Mouse (Mus musculus) thymus, postnatal 10 days (tissue): ENCODE measurements around the gene Arhgap10.

Experiments
- DNase-seq, 2 experiments: peaks; one replicate each; pipeline ENCODE4 v3.0.0; 2021; ENCODE audit warnings: low spot score in 2 of 2

Arhgap10 gene

DNA sequence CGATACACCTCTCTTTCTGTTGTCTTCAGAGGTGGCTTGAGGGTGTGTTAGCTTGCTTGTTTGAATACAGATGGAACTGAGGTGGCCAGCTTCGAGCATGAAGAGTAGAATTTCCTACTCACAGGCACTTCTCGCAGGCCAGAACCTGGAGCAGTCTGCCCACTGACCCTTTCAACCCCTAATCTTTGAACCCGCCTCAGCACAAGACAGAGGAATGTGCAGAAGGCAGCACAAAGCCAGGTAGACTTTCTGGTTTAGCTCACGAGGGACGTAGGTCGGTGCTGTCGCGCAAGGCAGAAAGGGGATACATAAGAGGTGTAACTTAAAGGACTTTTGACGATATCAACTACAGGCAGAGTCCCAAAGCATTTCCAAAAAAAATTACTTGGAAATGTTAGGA is 908 bp downstream of the Arhgap10 start:
- DNase-seq = peak in 1 of 2 experiments; percentile 13

DNA sequence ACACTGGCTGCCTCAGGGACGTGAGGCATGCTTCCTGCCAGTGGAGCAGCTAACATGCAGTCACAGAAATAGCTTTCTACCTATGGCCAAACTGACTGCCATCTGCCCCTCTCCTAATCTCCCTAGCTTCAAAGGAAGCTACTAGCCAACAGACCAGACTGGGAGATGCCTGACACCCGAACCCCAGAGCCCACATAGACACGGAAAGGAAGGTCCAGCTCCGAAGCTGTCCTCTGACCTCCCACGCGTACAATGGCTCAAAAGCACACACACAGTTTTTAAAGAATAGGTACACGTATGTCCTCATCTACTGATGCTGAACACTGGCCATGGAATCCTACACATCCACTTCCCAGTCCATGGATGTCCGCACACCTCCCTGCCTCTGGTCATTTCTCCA is 2.0 kb downstream of the Arhgap10 start:
- no peak for DNase-seq

DNA sequence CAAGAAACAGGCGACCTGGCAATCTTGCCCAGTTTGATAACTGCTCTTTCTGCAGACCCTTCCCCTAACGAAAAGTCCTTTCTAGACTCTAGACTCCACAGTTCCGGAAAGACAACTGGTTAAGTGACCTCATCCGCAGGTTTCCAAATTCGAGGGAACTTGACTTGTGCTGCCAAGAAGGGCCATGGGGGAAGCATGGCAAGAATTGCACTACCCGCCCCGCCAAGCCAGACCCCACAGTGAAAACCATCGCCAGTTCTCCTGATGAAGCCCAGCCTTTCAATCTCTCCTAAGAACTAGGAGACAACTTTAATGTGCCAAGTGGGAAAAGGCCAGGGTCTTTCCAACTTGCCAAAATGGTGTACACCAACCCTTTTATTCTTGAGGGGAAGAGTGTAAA is 2.6 kb downstream of the Arhgap10 start:
- DNase-seq = no peak

DNA sequence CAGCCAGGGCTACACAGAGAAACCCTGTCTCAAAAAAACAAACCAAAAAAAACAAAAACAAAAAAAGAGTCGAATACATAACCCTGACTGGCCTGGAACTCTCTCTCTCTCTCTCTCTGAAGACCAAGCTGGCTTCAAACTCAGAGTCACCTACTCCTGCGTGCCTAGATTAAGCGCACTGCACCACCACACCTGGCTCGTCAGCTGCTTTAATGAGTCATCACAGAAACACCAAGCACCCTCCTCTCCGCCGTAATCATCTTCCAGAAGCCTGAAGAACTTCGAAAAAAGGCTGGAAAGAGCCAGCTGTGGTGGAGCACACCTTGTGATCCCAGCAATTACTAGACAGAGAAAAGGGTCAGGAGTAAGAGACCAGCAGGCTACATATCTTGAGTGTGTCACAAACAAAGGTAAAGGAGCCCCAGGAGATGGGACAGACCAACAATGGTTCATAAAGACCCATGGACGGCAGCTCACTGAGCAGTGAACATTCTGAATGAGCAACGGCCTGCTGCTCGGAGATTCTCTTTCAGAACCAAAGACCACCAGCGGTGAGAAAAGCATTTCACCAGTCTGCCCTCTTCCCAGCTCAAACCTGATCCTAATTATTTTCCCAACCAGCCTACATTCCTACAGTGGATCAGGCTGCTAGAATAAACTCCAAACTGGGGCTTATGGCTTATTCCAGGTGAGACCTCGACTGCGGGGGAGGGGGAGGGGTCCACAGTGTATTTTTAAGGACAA is 5.8 kb downstream of the Arhgap10 start:
- no peak for DNase-seq

DNA sequence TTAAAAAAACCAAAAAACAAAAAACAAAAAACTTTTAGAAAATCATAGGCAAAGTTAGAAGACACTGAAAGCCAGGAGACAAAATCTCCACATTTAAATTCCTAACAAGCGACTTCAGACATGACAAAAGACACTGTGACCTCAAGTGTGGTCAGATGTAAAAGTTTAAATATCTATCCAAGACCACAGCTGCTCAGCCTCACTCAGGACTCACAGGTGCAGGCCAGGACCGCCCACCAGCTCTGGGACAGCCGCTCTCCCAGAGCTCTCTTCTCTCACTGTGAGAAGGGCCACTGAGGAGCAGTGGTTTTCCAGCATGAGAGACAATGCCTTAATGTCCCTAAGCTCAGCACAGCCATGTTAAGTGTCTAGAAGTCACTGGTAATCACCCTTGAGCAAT is 7.3 kb downstream of the Arhgap10 start:
- no peak for DNase-seq

DNA sequence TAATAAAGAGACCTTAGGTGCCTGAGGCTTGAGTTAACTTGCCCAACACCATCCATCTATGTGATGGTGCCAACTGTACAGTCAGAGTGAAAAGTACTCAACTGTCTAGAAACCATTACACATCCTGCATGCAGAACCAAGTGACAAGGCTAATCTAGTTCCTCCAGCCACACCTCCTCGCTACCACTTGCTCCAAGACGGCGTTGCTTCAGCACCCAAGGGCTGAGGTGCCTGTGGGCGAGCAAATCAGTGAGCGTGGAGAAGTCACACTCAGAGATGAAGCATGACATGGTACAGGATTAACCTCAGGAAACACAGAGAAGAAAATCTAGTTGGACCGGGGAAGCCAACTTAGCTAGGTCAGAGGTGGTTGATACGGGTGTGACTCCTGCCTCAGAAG is 8.7 kb downstream of the Arhgap10 start:
- no peak for DNase-seq

DNA sequence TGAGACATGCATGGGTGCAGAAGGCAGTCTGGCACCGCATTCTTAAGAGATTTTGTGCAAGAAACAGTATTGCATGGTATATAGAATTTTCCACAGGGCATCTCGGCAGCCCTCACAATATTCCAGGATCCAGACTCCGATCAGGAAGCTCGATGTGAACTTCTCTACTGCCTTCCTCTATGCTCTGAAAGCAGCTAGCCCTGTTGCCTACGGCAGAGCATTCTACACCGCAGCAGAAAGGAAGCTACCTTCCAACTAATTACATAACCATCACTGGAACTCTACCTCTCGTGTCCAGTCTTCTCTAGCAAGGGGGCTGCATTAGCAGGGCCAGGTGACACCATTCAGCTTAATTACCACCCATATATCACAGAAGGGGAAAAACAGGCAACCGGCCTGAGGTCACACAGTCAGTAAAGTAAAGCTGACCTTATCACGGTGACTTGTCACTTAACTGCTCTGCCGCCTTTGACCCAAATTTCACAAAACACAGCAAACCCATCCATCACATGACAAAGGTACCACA is 10.2 kb downstream of the Arhgap10 start:
- DNase-seq = no peak

DNA sequence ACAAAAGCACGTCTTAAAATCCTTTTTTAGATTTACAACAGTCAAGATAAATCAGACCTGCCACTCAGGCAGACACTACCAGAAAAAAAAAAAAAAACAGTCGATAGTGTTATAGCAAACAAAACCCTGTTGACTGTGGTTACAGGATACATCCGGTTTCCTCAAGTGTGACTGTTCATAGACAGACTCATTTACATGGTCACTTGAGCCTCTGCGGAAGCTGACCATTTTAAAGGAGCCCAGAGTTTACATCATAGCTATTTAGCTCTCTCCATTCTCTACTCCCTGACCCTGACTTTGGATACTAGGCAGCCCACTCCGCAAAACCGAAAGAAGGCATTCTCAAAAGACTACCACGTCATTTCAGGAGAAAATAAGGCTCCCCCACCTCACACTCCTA is 11.2 kb downstream of the Arhgap10 start:
- DNase-seq = no peak

DNA sequence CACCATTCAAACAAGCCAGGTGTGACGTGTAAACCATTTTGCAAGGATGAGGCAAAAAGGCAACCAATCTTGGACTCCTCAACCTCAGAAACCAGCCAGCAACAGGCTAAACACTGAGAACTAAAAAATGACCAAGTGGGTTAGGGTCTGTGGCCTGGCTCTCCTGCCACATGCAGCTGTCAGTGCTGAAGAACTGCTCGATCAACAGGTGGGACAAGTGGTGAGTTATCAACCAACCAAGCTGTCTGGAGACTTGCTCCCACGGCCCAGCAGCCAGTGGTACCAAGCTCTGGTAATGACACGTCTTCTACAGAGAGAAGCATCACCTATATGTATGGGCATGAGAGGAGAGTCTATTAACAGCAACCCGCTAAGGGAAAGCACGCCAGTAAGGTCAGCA is 15.2 kb downstream of the Arhgap10 start:
- no peak for DNase-seq

DNA sequence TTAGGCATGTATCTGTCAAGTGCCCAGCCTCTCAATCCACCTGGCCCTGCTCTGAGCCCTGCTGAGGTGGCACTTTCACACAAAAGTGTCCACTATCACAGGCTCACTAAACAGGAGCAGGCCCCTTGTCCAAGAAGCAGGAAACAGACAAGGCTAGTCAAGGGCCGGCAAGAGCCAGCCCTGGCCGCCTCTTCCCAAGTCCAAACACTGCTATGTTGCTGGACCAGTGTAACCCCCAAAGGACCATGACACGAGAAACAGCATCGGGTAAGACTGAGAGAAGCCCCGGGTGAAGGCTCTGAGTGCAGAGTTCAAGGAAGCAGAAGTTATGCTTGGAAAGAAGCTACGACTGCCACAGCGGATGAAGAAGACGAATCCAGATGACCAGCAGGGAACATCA is 16.6 kb downstream of the Arhgap10 start:
- no peak for DNase-seq

DNA sequence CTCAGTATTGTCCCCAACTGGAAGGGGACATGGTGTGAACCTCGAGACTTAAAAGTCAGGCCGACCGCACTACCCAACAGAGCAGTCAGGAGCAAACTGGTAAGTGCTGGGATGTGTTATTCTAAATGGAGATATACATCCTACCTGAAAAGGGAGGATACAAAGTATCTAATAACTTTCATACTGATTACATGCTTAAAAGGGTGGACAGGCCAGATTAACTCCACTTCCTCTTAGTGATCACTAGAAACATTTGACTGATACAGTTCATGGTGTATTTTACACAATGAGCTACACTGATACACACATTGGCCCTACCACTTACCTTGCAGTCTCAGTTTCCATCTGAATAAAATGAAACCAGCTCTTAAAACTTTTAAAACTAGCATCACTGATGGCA is 17.5 kb downstream of the Arhgap10 start:
- DNase-seq = no peak

DNA sequence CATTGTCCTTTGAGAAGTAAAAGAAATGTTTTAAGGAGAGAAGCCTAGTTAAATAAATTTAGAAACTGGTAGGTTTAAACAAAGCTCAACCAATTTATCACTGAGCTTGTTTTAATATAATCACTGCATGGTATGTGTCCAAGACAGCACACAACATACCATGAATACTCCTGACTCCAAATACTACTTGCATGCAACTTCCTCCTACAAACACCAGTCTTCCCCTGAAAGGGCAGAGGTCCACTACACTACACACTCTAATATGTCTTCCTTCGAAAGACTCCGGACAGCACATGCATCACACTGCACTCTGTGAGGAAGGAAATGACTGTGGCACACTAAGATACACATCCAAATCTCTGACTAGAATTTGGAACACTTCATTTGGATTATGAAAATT is 20.3 kb downstream of the Arhgap10 start:
- no peak for DNase-seq

DNA sequence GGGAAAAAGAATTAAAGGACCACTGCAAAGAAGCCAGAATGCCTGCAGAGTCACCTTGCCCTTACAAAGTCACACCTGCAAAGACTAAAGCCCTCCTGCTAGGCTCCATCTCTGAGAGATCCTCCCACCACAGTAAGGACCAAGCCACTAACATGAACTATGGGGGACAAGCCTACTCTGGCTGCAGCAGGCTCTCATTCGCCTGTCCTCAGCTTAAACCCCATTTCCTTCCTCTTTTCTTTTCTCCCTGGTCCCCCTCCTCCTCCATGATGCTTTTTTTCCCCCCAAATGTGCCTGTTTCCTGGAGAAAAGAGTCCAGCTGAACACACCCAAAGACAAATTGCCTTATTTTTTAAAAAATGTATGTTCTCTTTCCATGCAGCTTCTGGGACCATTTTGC is 21.5 kb downstream of the Arhgap10 start:
- no peak for DNase-seq

DNA sequence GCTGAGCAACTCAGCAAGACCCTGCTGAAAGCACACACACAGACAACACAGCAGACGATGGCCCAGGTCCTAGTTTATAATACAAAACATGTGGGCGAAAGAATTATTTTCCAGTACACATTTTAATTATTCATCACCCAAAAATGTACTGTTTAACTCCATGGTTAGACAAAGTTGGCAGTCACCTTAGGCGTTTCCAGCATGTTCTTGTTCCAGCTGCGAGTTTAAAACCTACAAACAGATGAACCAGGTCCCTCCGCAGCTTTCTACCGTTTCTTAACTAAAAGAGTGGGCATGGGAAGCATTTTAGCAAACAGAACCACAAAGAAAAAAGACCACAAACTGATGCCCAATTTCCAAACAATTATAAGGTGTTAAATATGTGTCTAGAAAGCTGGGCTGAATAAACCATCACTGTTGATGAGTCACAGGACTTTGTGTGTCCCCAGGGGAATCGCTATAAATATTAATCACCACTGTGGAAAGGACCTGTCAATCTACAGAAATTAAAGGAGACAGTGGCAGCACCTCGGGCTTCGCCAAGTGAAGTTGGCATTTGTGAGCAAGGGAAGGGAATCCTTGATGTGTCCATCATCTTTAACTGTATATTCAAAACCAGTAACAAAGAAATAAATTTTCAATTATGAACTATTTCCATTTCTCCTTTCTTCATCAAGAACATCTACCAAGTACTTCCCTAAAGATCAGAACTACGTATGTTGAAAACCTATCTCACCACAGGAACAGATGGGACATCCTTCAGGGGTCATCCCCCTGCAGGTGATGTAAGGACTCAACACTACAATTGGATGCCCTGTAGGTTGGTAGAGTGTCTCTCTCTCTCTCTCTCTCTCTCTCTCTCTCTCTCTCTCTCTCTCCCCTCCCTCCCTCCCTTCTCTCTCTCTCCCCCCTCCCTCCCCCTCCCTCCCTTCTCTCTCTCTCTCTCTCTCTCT is 23.1 kb downstream of the Arhgap10 start:
- no peak for DNase-seq

DNA sequence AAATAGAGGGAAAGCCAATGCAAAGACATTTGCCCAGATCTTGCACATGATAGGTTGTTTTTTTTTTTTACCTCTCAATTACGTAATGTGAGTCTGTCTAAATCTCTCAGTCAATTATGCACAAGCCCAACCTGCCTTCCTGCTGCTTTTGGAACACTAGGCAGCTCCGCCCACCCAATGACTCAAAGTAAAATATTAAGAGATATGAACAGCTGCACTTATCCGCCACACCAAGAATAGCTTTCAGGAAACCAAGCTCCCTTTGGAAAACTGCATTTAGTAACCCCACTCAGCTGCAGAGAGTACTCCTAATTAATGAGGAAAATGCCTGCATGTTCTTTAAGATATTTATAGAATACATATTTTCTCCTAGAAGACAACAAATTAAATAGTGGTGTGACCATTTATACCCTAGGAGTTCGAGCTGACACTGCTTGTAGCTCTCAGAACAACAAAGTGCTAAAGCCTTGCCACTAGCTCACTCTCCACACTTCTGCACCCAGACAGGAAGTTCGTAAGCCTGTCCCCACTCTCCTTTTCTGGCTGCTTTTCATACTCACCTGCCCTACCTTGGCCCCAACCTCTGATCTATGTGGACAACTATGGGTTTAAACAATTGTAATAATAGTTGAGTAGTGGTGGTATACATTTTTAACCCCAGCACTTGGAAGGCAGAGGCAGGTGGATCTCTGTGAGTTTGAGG is 25.2 kb downstream of the Arhgap10 start:
- no peak for DNase-seq

DNA sequence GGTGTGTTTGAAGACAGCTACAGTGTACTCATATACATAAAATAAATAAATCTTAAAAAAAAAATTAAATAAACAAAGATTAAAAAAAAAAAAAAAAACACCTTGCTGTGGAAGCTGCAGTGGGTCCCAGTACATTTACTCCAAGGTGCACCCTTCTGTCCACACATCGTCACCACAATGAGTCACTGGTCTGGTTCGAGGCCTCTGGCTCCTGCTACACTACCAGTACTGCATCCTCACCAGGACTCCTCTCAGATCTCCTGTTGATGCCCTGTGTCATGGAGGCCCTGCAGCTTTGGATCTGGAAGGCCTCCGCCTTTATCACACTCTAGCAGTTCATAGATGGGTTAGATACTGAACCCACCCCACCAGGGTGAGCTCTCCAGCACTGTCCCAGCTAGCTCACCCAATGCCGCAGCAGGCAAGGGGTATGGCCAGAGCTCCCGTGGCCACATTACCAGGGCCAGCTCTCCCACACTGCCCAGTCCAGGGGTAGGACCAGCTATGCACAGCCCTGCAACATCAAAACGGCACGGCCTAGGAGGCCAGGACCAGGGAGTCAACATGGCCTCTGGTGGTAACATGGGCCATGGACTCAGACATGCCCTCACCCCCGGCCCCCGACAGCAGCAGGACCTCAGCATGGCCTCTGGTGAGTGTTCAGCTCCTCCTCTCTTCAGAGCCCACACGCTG is 26.4 kb downstream of the Arhgap10 start:
- DNase-seq = no peak

DNA sequence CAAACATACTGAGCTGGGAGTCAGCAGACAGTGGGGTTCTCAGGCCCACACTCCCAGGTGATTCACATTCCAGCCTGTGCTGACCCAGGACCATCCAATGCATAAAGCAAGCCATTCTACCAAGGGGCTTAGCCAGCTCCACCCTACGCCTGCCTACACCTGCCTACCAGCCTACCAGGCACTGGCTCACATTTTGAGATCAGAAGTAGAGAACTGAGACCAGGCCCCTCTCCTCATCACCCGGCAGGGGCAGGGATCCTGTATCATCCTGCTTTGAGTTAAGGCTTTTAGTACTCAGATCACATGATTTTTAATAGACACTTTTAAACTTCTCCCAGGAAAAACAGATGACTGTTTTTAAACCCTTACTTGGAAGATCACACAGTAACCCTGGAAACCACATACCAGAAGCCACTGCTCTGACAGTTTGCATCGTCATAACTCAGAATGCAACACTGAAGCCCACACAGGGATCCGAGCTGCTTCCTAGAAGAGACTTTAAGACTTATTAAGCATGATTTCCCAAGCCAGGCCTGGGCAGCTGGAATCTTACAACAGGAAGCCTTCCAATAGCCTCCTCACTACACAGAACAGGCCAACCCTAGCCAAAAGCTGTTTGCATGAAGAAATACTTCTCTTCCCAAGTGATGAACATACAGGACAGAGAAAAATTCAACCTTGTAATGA is 27.5 kb downstream of the Arhgap10 start:
- DNase-seq = no peak

DNA sequence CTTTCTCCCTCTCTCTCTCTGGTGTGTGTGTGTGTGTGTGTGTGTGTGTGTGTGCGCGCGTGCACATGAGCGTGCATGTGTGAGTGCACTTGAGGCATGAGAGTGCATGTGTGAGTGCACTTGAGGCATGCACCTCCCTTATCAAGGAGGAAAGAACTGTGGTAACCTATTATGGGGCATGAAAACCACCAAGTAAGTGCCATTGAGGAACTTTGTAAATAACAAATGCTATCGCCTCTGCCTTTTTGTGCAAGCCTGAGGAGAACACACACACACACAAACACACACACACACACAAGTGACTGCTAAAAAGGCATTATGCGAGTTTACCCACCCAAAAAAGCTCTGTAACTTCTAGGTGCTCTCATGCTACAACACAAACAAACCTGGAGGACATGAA is 28.5 kb downstream of the Arhgap10 start:
- DNase-seq = no peak

DNA sequence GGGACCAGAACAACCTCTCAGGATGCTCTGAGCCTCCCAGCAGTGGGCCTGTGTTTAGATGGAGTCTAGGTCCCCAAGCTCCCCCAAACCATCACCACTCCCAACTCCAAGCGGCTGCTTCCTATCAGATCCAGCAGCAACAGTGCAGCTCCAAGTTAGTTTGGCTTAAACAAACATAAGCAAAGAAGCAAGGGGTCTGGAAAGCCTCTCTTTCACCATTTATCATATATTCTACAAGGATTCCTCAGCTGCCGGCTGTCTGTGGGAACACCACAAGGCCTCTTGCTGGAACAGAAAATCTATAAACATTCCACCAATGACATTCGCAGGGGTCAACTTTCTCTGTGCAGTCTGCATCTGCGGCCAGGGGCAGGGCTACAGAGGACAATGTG is 29.5 kb downstream of the Arhgap10 start:
- no peak for DNase-seq

DNA sequence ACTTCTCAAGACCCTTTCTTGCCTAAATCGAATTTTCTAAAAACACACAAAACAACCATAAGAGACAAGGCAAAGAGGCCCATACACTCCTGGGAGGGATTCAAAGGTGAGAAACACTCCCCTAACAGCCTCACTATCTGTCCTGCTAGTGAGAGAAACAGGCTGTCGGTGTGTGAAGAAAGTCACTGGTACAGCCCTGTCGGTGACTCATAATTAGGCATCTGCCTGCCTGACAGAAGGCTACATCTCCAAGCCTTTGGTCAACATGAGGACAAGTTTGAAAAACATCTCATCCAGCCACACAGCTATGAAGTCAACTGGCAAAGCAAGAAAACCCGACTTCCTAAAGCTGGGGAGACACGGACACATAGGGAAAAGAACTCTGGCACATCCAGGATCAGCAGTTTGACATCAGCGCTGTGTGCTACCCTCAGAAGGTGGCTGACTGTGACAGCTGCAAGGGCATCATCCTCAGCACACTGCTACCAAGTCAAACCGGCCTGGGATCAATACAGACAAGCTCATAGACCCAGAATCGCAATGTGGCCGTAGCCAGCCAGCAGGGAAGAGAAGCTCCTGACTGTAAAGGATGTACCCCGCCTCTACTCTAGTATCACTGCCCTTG is 30.1 kb downstream of the Arhgap10 start:
- no peak for DNase-seq

DNA sequence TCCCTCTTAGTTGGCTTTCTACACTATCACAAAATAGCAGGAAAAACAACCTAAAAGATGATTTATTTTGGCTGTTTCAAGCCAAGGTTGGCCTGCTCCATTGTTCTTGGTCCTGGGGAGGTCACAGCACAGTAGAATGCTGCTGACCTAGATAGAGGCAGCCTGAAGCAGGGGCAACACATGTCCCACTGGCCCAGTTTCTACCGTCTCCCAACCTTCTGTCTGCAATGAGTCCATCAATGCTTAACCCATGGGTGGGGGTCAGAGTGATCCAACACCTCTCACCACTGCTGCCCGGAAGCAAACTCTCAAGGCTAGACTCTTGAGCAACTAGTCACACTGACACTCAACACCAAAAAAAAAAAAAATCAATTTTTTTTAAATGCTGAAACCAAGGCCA is 31.0 kb downstream of the Arhgap10 start:
- no peak for DNase-seq
